Mouse (Mus musculus): ENCODE data around the gene Ptpre.

The Ptpre gene

GRCm38 (mm10) chr7:135580306-135581091 is 43.2 kb downstream of the Ptpre start:
- peak; percentile 82 for DNase-seq

GRCm38 (mm10) chr7:135581128-135581527 is 43.8 kb downstream of the Ptpre start:
- no peak for DNase-seq

- no peak for DNase-seq
These were observed 47.9 kb downstream of the Ptpre start for GRCm38 (mm10) chr7:135585125-135585687.

GRCm38 (mm10) chr7:135586402-135586801 is 49.1 kb downstream of the Ptpre start:
- DNase-seq = no peak

GRCm38 (mm10) chr7:135587821-135588575 is 50.7 kb downstream of the Ptpre start:
- DNase-seq = no peak

GRCm38 (mm10) chr7:135588620-135589309 is 51.5 kb downstream of the Ptpre start:
- DNase-seq = peak; percentile 55

GRCm38 (mm10) chr7:135591461-135591860 is 54.2 kb downstream of the Ptpre start:
- DNase-seq = no peak

GRCm38 (mm10) chr7:135593286-135593685 is 56.0 kb downstream of the Ptpre start:
- DNase-seq = no peak

- DNase-seq = no peak
These were observed 56.5 kb downstream of the Ptpre start for GRCm38 (mm10) chr7:135593825-135594224.

GRCm38 (mm10) chr7:135594676-135595075 is 57.4 kb downstream of the Ptpre start:
- DNase-seq = no peak

GRCm38 (mm10) chr7:135595640-135596174 is 58.4 kb downstream of the Ptpre start:
- no peak for DNase-seq

GRCm38 (mm10) chr7:135597006-135597405 is 59.7 kb downstream of the Ptpre start:
- no peak for DNase-seq

GRCm38 (mm10) chr7:135597604-135598289 is 60.5 kb downstream of the Ptpre start:
- no peak for DNase-seq

GRCm38 (mm10) chr7:135598303-135598855 is 61.1 kb downstream of the Ptpre start:
- DNase-seq = no peak

GRCm38 (mm10) chr7:135600076-135600475 is 62.8 kb downstream of the Ptpre start:
- DNase-seq = peak; percentile 80

GRCm38 (mm10) chr7:135601607-135602006 is 64.3 kb downstream of the Ptpre start:
- no peak for DNase-seq

- DNase-seq = no peak
These were observed 65.0 kb downstream of the Ptpre start for GRCm38 (mm10) chr7:135602265-135602664.

GRCm38 (mm10) chr7:135602881-135603523 is 65.7 kb downstream of the Ptpre start:
- DNase-seq = no peak

GRCm38 (mm10) chr7:135605002-135605803 is 67.9 kb downstream of the Ptpre start:
- DNase-seq = no peak

- no peak for DNase-seq
These were observed 68.5 kb downstream of the Ptpre start for GRCm38 (mm10) chr7:135605804-135606072.

- no peak for DNase-seq
These were observed 70.9 kb downstream of the Ptpre start for GRCm38 (mm10) chr7:135608208-135608607.

All from layer of hippocampus, adult 9-11 months (tissue).